Mouse (Mus musculus): ENCODE measurements around the gene Camk2d. TPM values are rescaled to one million over a fixed set of nuclear protein-coding genes. Genes with fewer than 3 reads are reported as not detected.

Gene Camk2d
- polyA plus RNA-seq, 1 experiment from 2014 or later: 16.5 TPM

DNA sequence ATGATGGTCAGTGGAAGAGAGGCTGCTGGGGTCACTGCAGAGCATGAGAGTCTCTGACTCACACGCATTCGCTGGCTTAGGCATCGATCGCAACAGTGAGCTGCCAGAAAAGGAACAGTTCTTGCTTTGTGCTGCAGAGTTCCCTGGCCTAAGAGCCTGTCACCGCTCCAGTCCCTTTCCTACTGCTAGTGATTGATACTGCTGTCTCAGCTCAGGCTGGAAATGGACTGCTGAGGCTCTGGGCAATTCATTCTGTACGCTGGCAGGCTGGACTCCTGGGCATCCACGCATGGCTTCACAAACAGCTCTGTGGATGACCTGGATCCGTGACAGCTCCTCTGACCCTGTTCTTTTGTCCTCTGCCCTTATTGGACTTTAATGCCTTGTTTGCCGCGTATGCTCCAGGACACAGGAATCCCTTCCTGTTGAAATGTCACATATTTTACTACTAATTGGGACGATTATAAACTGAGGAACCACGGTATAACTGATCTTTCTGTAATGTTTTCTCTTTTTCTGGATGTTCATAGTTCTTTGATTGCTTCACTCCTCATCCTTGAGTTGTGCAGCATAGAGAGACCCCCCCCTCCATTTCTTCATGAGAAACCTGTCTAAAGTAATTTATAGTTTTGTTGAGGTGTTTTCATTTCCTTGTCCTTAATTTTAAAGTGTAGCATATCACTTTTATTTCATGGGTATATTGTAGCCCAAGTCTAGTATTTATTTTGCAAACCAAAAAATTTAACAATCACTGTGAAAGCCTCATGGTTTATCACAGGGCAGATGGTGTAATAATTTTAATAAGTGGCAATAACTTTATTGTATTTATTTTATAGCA lies 99.6 kb downstream of the Camk2d start:
- DNase-seq (ENCODE audit: low spot score): peak; percentile 40
- ATAC-seq (replicated peaks; ENCODE audit: insufficient number of reproducible peaks, low FRiP score, low TSS enrichment, low read depth): peak; percentile 77
- no peaks in the 10 kb centered on the region for H3K36me3 ChIP-seq (replicated peaks; ENCODE audit: control insufficient read depth, insufficient read depth, low read depth, low read length)
- no peak overlapping the region for H3K9ac ChIP-seq (replicated peaks; ENCODE audit: low read length)
- H3K27ac ChIP-seq (replicated peaks; ENCODE audit: low read depth, low read length): no peak overlapping the region
- 22% methylated on average over 12 of the region's 12 CpGs for WGBS
- no peak overlapping the region for H3K4me2 ChIP-seq (ENCODE audit: low read depth, low read length)
- H3K4me3 ChIP-seq (ENCODE audit: low read depth, low read length): no peak overlapping the region
- H3K4me1 ChIP-seq (ENCODE audit: control insufficient read depth, insufficient read depth, low read length): 0 out of 2 replicates have a peak, but pooled peaks cover 2% of the 10 kb centered on the region
- H3K27me3 ChIP-seq (ENCODE audit: control insufficient read depth, insufficient read depth, low read length): no peaks in the 10 kb centered on the region
- H3K9me3 ChIP-seq (replicated peaks; ENCODE audit: control insufficient read depth, low read length): no peaks in the 10 kb centered on the region

GRCm38 (mm10) chr3:126696620-126697019 lies 100.5 kb downstream of the Camk2d start:
- no peak overlapping the region for H3K4me3 ChIP-seq (ENCODE audit: low read depth, low read length)
- H3K4me2 ChIP-seq (ENCODE audit: low read depth, low read length): no peak overlapping the region
- DNase-seq (ENCODE audit: low spot score): no peak
- 73% methylated on average over 6 of the region's 6 CpGs for WGBS
- no peaks in the 10 kb centered on the region for H3K36me3 ChIP-seq (replicated peaks; ENCODE audit: control insufficient read depth, insufficient read depth, low read depth, low read length)
- ATAC-seq (replicated peaks; ENCODE audit: insufficient number of reproducible peaks, low FRiP score, low TSS enrichment, low read depth): no peak
- H3K27ac ChIP-seq (replicated peaks; ENCODE audit: low read depth, low read length): no peak overlapping the region
- no peaks in the 10 kb centered on the region for H3K27me3 ChIP-seq (ENCODE audit: control insufficient read depth, insufficient read depth, low read length)
- no peaks in the 10 kb centered on the region for H3K9me3 ChIP-seq (replicated peaks; ENCODE audit: control insufficient read depth, low read length)
- H3K9ac ChIP-seq (replicated peaks; ENCODE audit: low read length): no peak overlapping the region
- 0 out of 2 replicates have a peak, but pooled peaks cover 2% of the 10 kb centered on the region for H3K4me1 ChIP-seq (ENCODE audit: control insufficient read depth, insufficient read depth, low read length)

GRCm38 (mm10) chr3:126699740-126700139 lies 103.6 kb downstream of the Camk2d start:
- Histone ChIP-seq H3K4me1 (ENCODE audit: control insufficient read depth, insufficient read depth, low read length) (no peaks in the 10 kb centered on the region), H3K9me3 (replicated peaks; ENCODE audit: control insufficient read depth, low read length) (no peaks in the 10 kb centered on the region), H3K27me3 (ENCODE audit: control insufficient read depth, insufficient read depth, low read length) (no peaks in the 10 kb centered on the region), H3K27ac (replicated peaks; ENCODE audit: low read depth, low read length) (no peak overlapping the region), H3K4me2 (ENCODE audit: low read depth, low read length) (no peak overlapping the region), H3K4me3 (ENCODE audit: low read depth, low read length) (no peak overlapping the region), H3K9ac (replicated peaks; ENCODE audit: low read length) (no peak overlapping the region), H3K36me3 (replicated peaks; ENCODE audit: control insufficient read depth, insufficient read depth, low read depth, low read length) (no peaks in the 10 kb centered on the region)
- 72% methylated on average over 3 of the region's 3 CpGs for WGBS
- ATAC-seq (replicated peaks; ENCODE audit: insufficient number of reproducible peaks, low FRiP score, low TSS enrichment, low read depth): no peak
- DNase-seq (ENCODE audit: low spot score): no peak

GRCm38 (mm10) chr3:126701067-126701466 lies 105.0 kb downstream of the Camk2d start:
- DNase-seq (ENCODE audit: low spot score): no peak
- Histone ChIP-seq H3K36me3 (replicated peaks; ENCODE audit: control insufficient read depth, insufficient read depth, low read depth, low read length) (no peaks in the 10 kb centered on the region), H3K9me3 (replicated peaks; ENCODE audit: control insufficient read depth, low read length) (no peaks in the 10 kb centered on the region), H3K4me2 (ENCODE audit: low read depth, low read length) (no peak overlapping the region), H3K9ac (replicated peaks; ENCODE audit: low read length) (no peak overlapping the region), H3K27me3 (ENCODE audit: control insufficient read depth, insufficient read depth, low read length) (no peaks in the 10 kb centered on the region), H3K4me3 (ENCODE audit: low read depth, low read length) (no peak overlapping the region), H3K27ac (replicated peaks; ENCODE audit: low read depth, low read length) (no peak overlapping the region), H3K4me1 (ENCODE audit: control insufficient read depth, insufficient read depth, low read length) (no peaks in the 10 kb centered on the region)
- WGBS: 79% methylated on average over 6 of the region's 6 CpGs
- ATAC-seq (replicated peaks; ENCODE audit: insufficient number of reproducible peaks, low FRiP score, low TSS enrichment, low read depth): no peak

- no peak overlapping the region for H3K27ac ChIP-seq (replicated peaks; ENCODE audit: low read depth, low read length)
Observed at GRCm38 (mm10) chr3:126701586-126701985, 105.5 kb downstream of the Camk2d start.

DNA sequence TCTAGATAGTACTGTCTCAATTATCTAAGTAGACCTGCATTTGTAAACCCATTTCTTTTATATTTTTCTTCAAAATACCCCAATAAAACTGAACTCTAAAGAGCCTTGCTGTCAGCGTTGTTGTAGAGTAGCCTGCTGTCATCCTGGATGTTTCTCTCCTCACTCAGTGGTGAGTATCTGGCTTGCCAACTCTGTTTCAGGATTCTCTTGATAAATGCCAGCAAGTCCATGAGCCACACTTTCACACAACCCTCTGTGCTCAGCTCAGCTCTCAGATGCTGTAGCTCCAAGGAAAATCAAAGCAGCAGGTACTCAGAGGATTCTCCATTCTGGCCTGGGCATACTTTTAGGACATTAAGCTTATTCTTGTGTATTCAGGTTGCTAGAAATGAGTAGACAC lies 109.4 kb downstream of the Camk2d start:
- no peaks in the 10 kb centered on the region for H3K27me3 ChIP-seq (ENCODE audit: control insufficient read depth, insufficient read depth, low read length)
- H3K36me3 ChIP-seq (replicated peaks; ENCODE audit: control insufficient read depth, insufficient read depth, low read depth, low read length): no peaks in the 10 kb centered on the region
- no peak overlapping the region for H3K4me3 ChIP-seq (ENCODE audit: low read depth, low read length)
- no peak overlapping the region for H3K4me2 ChIP-seq (ENCODE audit: low read depth, low read length)
- 97% methylated on average over 1 of the region's 1 CpGs for WGBS
- ATAC-seq (replicated peaks; ENCODE audit: insufficient number of reproducible peaks, low FRiP score, low TSS enrichment, low read depth) (no peak), DNase-seq (ENCODE audit: low spot score) (no peak)
- H3K27ac ChIP-seq (replicated peaks; ENCODE audit: low read depth, low read length): no peak overlapping the region
- H3K4me1 ChIP-seq (ENCODE audit: control insufficient read depth, insufficient read depth, low read length): no peaks in the 10 kb centered on the region
- H3K9me3 ChIP-seq (replicated peaks; ENCODE audit: control insufficient read depth, low read length): no peaks in the 10 kb centered on the region
- H3K9ac ChIP-seq (replicated peaks; ENCODE audit: low read length): no peak overlapping the region

More at GRCm38 (mm10) chr3:126701586-126701985, 105.5 kb downstream of the Camk2d start:
- Histone ChIP-seq H3K27me3 (ENCODE audit: control insufficient read depth, insufficient read depth, low read length) (no peaks in the 10 kb centered on the region), H3K4me2 (ENCODE audit: low read depth, low read length) (no peak overlapping the region), H3K4me1 (ENCODE audit: control insufficient read depth, insufficient read depth, low read length) (no peaks in the 10 kb centered on the region), H3K36me3 (replicated peaks; ENCODE audit: control insufficient read depth, insufficient read depth, low read depth, low read length) (no peaks in the 10 kb centered on the region), H3K9me3 (replicated peaks; ENCODE audit: control insufficient read depth, low read length) (no peaks in the 10 kb centered on the region), H3K4me3 (ENCODE audit: low read depth, low read length) (no peak overlapping the region), H3K9ac (replicated peaks; ENCODE audit: low read length) (no peak overlapping the region)
- no peak for DNase-seq (ENCODE audit: low spot score)
- 88% methylated on average over 6 of the region's 6 CpGs for WGBS
- no peak for ATAC-seq (replicated peaks; ENCODE audit: insufficient number of reproducible peaks, low FRiP score, low TSS enrichment, low read depth)

- ATAC-seq (replicated peaks; ENCODE audit: insufficient number of reproducible peaks, low FRiP score, low TSS enrichment, low read depth) (no peak), DNase-seq (ENCODE audit: low spot score) (no peak)
- Histone ChIP-seq H3K4me3 (ENCODE audit: low read depth, low read length) (no peak overlapping the region), H3K36me3 (replicated peaks; ENCODE audit: control insufficient read depth, insufficient read depth, low read depth, low read length) (no peaks in the 10 kb centered on the region), H3K4me1 (ENCODE audit: control insufficient read depth, insufficient read depth, low read length) (no peaks in the 10 kb centered on the region), H3K4me2 (ENCODE audit: low read depth, low read length) (no peak overlapping the region), H3K9ac (replicated peaks; ENCODE audit: low read length) (no peak overlapping the region), H3K9me3 (replicated peaks; ENCODE audit: control insufficient read depth, low read length) (no peaks in the 10 kb centered on the region), H3K27me3 (ENCODE audit: control insufficient read depth, insufficient read depth, low read length) (no peaks in the 10 kb centered on the region), H3K27ac (replicated peaks; ENCODE audit: low read depth, low read length) (no peak overlapping the region)
- WGBS: 84% methylated on average over 1 of the region's 1 CpGs
Observed at GRCm38 (mm10) chr3:126714281-126714680, 118.2 kb downstream of the Camk2d start.

GRCm38 (mm10) chr3:126723021-126723449 lies 126.9 kb downstream of the Camk2d start:
- WGBS: 87% methylated on average over 5 of the region's 5 CpGs
- no peak overlapping the region for H3K27ac ChIP-seq (replicated peaks; ENCODE audit: low read depth, low read length)
- no peak overlapping the region for H3K4me3 ChIP-seq (ENCODE audit: low read depth, low read length)
- H3K9ac ChIP-seq (replicated peaks; ENCODE audit: low read length): no peak overlapping the region
- no peaks in the 10 kb centered on the region for H3K4me1 ChIP-seq (ENCODE audit: control insufficient read depth, insufficient read depth, low read length)
- no peak for ATAC-seq (replicated peaks; ENCODE audit: insufficient number of reproducible peaks, low FRiP score, low TSS enrichment, low read depth)
- no peaks in the 10 kb centered on the region for H3K27me3 ChIP-seq (ENCODE audit: control insufficient read depth, insufficient read depth, low read length)
- H3K36me3 ChIP-seq (replicated peaks; ENCODE audit: control insufficient read depth, insufficient read depth, low read depth, low read length): no peaks in the 10 kb centered on the region
- no peak overlapping the region for H3K4me2 ChIP-seq (ENCODE audit: low read depth, low read length)
- no peaks in the 10 kb centered on the region for H3K9me3 ChIP-seq (replicated peaks; ENCODE audit: control insufficient read depth, low read length)
- DNase-seq (ENCODE audit: low spot score): no peak

All from embryonic facial prominence, embryonic 11.5 days (tissue).